Mouse (Mus musculus): ENCODE measurements around the gene Ccdc85b. TPM values are rescaled to one million over a fixed set of nuclear protein-coding genes. Genes with fewer than 3 reads are reported as not detected.
A peak's percentile ranks its signal among the peaks of the same experiment; 100 is the strongest.

Ccdc85b gene
- polyA plus RNA-seq, 1 experiment from 2014 or later, result 6.2 TPM

GRCm38 (mm10) chr19:5488878-5489571 lies 31.3 kb upstream of the Ccdc85b start:
- peak overlapping the region; percentile 83 for H3K4me2 ChIP-seq (replicated peaks)
- under 1% methylated on average over 26 of the region's 26 CpGs for WGBS
- ATAC-seq (ENCODE audit: low FRiP score, low read depth), result peak; percentile 79
- H3K9ac ChIP-seq, result peak overlapping the region; percentile 72
- H3K27ac ChIP-seq, result peak overlapping the region; percentile 99
- H3K4me3 ChIP-seq, result peak overlapping the region; percentile 59
- no peaks in the 10 kb centered on the region for H3K27me3 ChIP-seq
- H3K36me3 ChIP-seq, result peaks cover 51% of the 10 kb centered on the region
- peaks cover 39% of the 10 kb centered on the region for H3K4me1 ChIP-seq
- no peaks in the 10 kb centered on the region for H3K9me3 ChIP-seq

DNA sequence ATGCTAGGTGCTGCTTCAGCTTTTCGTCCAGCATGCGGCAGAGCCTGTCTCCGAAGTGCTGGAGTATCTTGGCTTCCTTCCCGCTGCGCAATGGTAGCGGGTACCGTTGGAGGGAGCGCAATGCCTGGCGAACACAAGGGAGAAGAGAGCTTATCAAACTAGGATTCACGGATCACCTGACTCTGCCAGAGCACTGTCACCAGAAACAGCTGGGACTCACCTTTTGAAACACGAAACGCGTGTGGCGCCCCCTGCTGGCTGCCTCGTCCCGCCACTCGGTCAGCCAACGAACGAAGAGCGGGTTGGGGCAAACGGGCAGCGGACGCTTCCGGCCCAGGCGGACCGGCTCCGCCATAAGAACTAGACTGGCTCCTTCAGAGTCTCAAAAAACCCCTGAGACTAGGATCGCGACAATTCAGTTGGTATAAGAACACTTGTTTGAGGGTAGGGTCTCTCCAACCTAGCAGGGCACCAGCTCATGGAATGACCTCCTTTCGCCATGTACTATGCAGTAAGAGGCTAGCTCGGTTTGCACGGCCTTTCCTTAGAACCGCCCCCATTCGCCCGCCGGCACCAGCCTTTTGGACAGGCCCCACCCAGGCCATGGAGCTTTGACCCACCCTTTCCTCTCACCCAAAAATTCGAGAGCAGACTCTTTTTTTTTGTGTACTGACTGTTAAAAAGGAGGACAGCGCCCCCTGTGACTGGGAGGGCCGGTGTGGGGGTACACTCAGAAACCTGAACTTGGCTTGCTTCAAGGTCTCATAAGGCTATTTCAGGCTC lies 30.3 kb upstream of the Ccdc85b start, which contains the start of gene Mus81:
TSS of gene Mus81 (minus strand) at position 635 of the 783 bp plus-strand sequence.
- peak within 1 kb of the TSS; percentile 59 for H3K4me3 ChIP-seq
- ATAC-seq (ENCODE audit: low FRiP score, low read depth), result peak; percentile 77
- WGBS, result under 1% methylated on average over 39 of the region's 39 CpGs

GRCm38 (mm10) chr19:5486771-5487170 lies 29.1 kb upstream of the Ccdc85b start:
- Histone ChIP-seq H3K9ac (peak overlapping the region; percentile 72; the same call in 1 of the 2 replicates), H3K4me2 (replicated peaks) (peak overlapping the region; percentile 83), H3K36me3 (peaks cover 51% of the 10 kb centered on the region), H3K27ac (peak overlapping the region; percentile 8; the same call in 1 of the 2 replicates), H3K27me3 (no peaks in the 10 kb centered on the region), H3K4me1 (peaks cover 28% of the 10 kb centered on the region), H3K4me3 (peak overlapping the region; percentile 59), H3K9me3 (no peaks in the 10 kb centered on the region)
- 86% methylated on average over 4 of the region's 4 CpGs for WGBS
- no peak for ATAC-seq (ENCODE audit: low FRiP score, low read depth)

More for the DNA sequence above, 30.3 kb upstream of the Ccdc85b start, which contains the start of gene Mus81:
- Histone ChIP-seq H3K27ac (peak within 1 kb of the TSS; percentile 99), H3K27me3 (no peaks in the 10 kb centered on the region), H3K9me3 (no peaks in the 10 kb centered on the region), H3K4me2 (replicated peaks) (peak within 1 kb of the TSS; percentile 83), H3K4me1 (peaks cover 39% of the 10 kb centered on the region), H3K9ac (peak within 1 kb of the TSS; percentile 72), H3K36me3 (peaks cover 51% of the 10 kb centered on the region)

DNA sequence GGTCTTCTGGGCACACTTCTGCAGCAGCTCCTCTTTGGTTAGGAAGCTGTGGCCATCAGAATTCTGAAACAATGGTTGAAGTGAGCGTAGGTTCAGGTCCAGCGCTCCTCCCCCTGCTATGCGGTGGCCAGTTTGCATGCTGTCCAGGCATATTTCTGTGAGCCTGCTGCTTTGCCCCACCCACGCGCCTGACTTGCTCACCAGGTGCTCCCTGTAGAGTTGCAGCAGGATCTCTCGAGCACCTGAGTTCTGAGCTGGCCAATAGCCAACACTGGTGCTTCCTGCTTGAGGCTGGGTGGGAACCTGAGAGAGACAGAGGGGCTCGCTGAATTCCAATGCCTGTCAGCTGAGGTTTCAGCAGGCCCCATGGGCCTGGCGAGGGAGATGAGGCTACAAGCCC lies 28.6 kb upstream of the Ccdc85b start:
- Histone ChIP-seq H3K9ac (0 out of 2 replicates have a peak overlapping the region, but pooled peaks have one; percentile 31), H3K9me3 (no peaks in the 10 kb centered on the region), H3K4me3 (no peak overlapping the region), H3K27me3 (no peaks in the 10 kb centered on the region), H3K4me1 (peaks cover 26% of the 10 kb centered on the region), H3K36me3 (peaks cover 55% of the 10 kb centered on the region), H3K27ac (no peak overlapping the region; the same call in 1 of the 2 replicates), H3K4me2 (replicated peaks) (peak overlapping the region; percentile 83; the same call in 1 of the 2 replicates)
- 79% methylated on average over 8 of the region's 8 CpGs for WGBS
- no peak for ATAC-seq (ENCODE audit: low FRiP score, low read depth)

DNA sequence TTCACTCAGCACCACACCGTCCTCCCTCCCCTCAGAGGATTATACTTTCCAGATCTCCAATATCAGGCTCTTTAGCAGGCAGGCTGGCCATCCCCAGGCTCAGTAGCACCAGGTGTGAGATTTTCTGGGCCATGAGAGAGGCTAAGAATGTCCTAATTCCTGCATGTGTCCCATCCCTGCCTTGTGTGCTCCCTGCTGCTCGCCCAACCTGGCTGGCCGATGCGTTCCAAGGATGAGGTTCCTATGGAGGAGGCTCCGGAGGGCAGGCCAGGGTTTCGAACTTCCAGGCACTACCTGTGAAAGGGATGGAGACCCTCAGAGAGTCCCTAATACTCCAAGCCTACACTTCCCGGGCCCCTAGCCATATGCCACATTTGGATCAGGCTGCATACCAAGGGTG lies 28.1 kb upstream of the Ccdc85b start:
- no peak overlapping the region for H3K4me2 ChIP-seq (replicated peaks)
- 93% methylated on average over 7 of the region's 7 CpGs for WGBS
- H3K4me3 ChIP-seq, result no peak overlapping the region

DNA sequence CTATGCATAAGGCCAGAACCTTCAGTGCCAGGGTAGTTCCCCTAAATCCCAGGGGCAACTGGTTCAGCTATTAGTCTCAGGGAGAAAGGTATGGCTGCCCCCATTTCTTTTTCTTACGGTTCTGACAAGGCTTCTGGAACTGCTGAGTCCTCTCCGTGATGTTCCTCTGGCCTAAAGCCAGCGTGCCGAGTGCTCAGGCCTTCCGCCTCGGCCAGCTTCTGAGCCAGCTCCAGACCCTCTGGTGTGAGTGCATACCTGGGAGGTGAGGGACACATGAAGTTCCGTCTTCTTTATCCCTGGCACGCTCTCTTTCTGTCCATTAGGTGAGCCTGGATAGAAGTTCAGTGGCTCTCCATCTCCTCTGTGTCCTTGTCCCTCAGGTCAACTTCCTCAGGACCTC lies 27.7 kb upstream of the Ccdc85b start:
- H3K27me3 ChIP-seq, result no peaks in the 10 kb centered on the region
- no peak overlapping the region for H3K4me2 ChIP-seq (replicated peaks)
- no peak overlapping the region for H3K4me3 ChIP-seq
- no peak overlapping the region for H3K9ac ChIP-seq
- H3K36me3 ChIP-seq, result peaks cover 64% of the 10 kb centered on the region
- 91% methylated on average over 8 of the region's 8 CpGs for WGBS
- ATAC-seq (ENCODE audit: low FRiP score, low read depth), result no peak
- H3K27ac ChIP-seq, result no peak overlapping the region
- no peaks in the 10 kb centered on the region for H3K9me3 ChIP-seq
- H3K4me1 ChIP-seq, result peaks cover 26% of the 10 kb centered on the region

More for the DNA sequence above, 28.1 kb upstream of the Ccdc85b start:
- H3K4me1 ChIP-seq, result peaks cover 26% of the 10 kb centered on the region
- H3K27me3 ChIP-seq, result no peaks in the 10 kb centered on the region
- H3K9ac ChIP-seq, result no peak overlapping the region
- no peaks in the 10 kb centered on the region for H3K9me3 ChIP-seq
- H3K36me3 ChIP-seq, result peaks cover 60% of the 10 kb centered on the region
- H3K27ac ChIP-seq, result no peak overlapping the region
- ATAC-seq (ENCODE audit: low FRiP score, low read depth), result no peak

GRCm38 (mm10) chr19:5484496-5484895 lies 26.8 kb upstream of the Ccdc85b start:
- Histone ChIP-seq H3K27ac (no peak overlapping the region), H3K27me3 (no peaks in the 10 kb centered on the region), H3K4me2 (replicated peaks) (no peak overlapping the region), H3K4me1 (peaks cover 21% of the 10 kb centered on the region), H3K4me3 (no peak overlapping the region), H3K9ac (no peak overlapping the region), H3K36me3 (peaks cover 73% of the 10 kb centered on the region), H3K9me3 (no peaks in the 10 kb centered on the region)
- WGBS, result 93% methylated on average over 5 of the region's 5 CpGs
- no peak for ATAC-seq (ENCODE audit: low FRiP score, low read depth)

DNA sequence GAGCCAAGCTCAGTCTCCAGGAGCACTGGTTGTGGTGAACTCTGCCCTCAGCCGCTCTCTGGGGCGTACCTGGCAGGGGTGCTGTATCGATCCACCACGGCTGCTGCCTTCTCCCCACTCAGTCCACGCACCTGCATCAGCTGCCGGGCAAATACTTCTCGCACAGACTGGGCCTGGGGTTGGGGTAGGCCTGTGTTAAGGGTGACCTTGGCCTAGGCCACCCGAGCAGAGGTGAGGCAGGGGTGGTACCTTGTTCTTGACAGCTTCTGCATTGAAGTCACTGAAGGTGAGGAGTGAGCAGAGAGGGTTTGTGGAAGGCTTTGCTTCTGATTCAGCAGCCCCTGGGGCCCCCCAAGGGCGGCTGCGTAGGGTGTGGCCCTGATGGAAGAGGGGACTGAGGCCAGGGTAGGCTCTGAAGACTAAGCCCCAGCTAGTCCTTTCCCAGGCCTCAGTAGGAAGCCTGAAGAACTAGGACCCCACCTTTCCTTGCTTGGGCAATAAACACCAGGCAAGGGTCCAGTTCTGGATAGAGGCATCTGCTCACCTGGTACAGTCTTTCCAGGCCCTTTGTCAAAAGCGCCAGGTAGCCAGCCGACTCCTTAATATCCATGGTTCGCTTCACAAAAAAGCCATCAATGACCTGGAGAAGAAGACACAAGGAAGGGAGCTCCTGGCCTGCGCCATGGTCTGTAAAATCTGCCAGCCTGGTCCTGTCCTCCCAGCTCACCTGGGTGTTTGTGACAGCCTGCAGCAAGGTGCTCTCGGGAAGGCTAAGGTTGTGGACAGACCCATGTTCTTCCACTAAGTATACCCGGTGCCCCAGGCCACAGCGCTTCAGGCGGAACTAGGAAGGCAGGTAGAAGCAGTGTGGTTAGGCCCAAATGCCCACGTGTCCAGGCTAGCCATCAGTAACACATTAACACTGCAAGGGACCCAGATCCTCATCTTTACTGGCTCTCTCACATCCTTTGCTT lies 26.0 kb upstream of the Ccdc85b start:
- ATAC-seq (ENCODE audit: low FRiP score, low read depth), result no peak
- H3K9me3 ChIP-seq, result no peaks in the 10 kb centered on the region
- H3K9ac ChIP-seq, result no peak overlapping the region
- no peak overlapping the region for H3K27ac ChIP-seq
- H3K4me3 ChIP-seq, result no peak overlapping the region
- peaks cover 17% of the 10 kb centered on the region for H3K4me1 ChIP-seq
- WGBS, result 90% methylated on average over 19 of the region's 19 CpGs
- no peak overlapping the region for H3K4me2 ChIP-seq (replicated peaks)
- no peaks in the 10 kb centered on the region for H3K27me3 ChIP-seq
- H3K36me3 ChIP-seq, result peaks cover 81% of the 10 kb centered on the region

DNA sequence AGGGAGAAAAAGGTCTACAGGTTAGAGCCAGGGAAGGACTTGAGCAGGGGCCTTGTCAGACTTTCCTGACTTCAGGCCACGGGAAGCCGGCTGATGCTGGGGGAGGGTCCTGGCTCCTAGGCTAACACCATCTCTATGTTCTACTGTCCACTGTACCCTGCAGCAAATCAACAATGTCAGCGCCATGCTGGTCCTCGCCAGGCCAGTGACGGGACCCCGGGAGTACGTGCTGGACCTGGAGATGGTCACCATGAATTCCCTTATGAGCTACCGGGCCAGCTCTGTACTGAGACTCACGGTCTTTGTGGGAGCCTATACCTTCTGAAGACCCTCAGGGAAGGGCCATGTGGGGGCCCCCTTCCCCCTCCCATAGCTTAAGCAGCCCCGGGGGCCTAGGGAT lies 23.7 kb upstream of the Ccdc85b start:
- ATAC-seq (ENCODE audit: low FRiP score, low read depth), result no peak
- peaks cover 97% of the 10 kb centered on the region for H3K36me3 ChIP-seq
- H3K4me3 ChIP-seq, result no peak overlapping the region
- WGBS, result 89% methylated on average over 10 of the region's 10 CpGs
- H3K9ac ChIP-seq, result no peak overlapping the region
- no peak overlapping the region for H3K27ac ChIP-seq
- H3K4me1 ChIP-seq, result peaks cover 12% of the 10 kb centered on the region
- H3K4me2 ChIP-seq (replicated peaks), result no peak overlapping the region
- H3K9me3 ChIP-seq, result no peaks in the 10 kb centered on the region
- no peaks in the 10 kb centered on the region for H3K27me3 ChIP-seq

DNA sequence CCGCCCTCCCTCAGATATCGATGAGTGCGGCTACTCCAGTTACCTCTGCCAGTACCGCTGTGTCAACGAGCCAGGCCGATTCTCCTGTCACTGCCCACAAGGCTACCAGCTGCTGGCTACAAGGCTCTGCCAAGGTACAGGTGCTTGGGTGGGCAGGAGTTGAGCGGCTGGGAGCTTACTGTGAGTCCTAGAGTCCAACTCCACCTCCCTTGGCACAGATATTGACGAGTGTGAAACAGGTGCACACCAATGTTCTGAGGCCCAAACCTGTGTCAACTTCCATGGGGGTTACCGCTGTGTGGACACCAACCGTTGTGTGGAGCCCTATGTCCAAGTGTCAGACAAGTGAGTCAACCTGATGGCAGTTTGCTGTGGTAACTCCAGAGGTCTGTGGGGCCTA lies 22.3 kb upstream of the Ccdc85b start:
- H3K36me3 ChIP-seq, result peaks cover 83% of the 10 kb centered on the region
- peaks cover 20% of the 10 kb centered on the region for H3K4me1 ChIP-seq
- H3K4me3 ChIP-seq, result no peak overlapping the region
- H3K27ac ChIP-seq, result no peak overlapping the region
- H3K9me3 ChIP-seq, result no peaks in the 10 kb centered on the region
- no peak for ATAC-seq (ENCODE audit: low FRiP score, low read depth)
- WGBS, result 93% methylated on average over 10 of the region's 10 CpGs
- 0 out of 2 replicates have a peak overlapping the region, but pooled peaks have one; percentile 8 for H3K9ac ChIP-seq
- H3K27me3 ChIP-seq, result no peaks in the 10 kb centered on the region
- H3K4me2 ChIP-seq (replicated peaks), result no peak overlapping the region

DNA sequence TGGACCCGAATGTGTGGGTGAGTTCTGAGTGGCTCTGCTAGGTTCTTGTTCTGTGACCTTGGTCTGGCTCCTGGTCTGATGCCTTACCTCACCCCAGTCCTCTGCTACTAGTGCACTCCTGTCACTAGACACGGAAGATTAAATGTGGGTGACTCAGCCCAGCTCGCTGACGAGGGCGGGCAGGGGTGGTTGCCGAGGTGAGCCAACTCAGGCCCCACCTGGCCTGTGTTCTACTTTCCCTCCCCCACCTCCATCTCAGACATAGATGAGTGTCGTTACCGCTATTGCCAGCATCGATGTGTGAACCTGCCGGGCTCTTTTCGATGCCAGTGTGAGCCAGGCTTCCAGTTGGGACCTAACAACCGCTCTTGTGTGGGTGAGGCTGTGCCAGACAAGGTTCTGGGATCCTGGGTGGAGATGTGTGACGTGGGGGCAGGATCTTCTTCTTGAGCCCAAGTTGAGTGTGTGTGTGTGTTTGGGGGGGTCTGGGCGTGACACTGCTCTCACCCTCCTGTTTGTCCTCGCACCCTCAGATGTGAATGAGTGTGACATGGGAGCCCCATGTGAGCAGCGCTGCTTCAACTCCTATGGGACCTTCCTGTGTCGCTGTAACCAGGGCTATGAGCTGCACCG lies 20.1 kb upstream of the Ccdc85b start:
- H3K27me3 ChIP-seq, result no peaks in the 10 kb centered on the region
- H3K4me1 ChIP-seq, result peaks cover 30% of the 10 kb centered on the region
- no peak overlapping the region for H3K27ac ChIP-seq
- no peak overlapping the region for H3K4me2 ChIP-seq (replicated peaks)
- no peak overlapping the region for H3K4me3 ChIP-seq
- H3K9ac ChIP-seq, result no peak overlapping the region
- H3K9me3 ChIP-seq, result no peaks in the 10 kb centered on the region
- ATAC-seq (ENCODE audit: low FRiP score, low read depth), result no peak
- 91% methylated on average over 18 of the region's 18 CpGs for WGBS
- H3K36me3 ChIP-seq, result peaks cover 61% of the 10 kb centered on the region

Measured in limb, embryonic 13.5 days (tissue).